Mouse (Mus musculus): Measurements from ENCODE around the gene Olfr1230. TPM values are rescaled to one million over a fixed set of nuclear protein-coding genes. Genes with fewer than 3 reads are reported as not detected.

Gene Olfr1230
- total RNA-seq (2015) (not detected in 2 replicates), total RNA-seq (2017) (not detected in 2 replicates)

DNA sequence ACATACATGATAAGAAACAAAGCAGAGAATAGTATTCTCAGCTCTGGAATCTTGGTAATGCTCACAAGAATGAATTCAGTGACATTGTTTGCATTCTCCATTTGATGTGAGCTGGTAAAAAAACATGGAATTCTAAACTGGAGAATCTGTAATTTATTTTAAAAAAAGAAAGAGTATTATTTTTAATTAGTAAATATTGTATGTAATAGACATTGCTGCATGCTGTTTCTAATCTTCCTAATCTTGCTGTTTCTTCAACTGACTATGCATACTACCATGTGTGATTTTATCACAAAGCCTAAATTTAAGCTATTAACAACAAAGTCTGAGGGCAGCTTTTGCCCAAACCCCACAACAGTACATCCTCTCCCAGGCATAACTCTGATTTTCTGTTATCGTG, at the start of gene Olfr1230:
TSS of gene Olfr1230 (minus strand) at position 101 of the 400 bp plus-strand sequence.
- no peak for ATAC-seq (replicated peaks; ENCODE audit: poor library complexity)

GRCm38 (mm10) chr2:89342298-89342697, 45.2 kb upstream of the Olfr1230 start, which contains the start of gene Olfr1233:
Gene Olfr1233, minus strand, starts transcription at chr2:89342398.
- ATAC-seq (replicated peaks; ENCODE audit: poor library complexity), result no peak

- no peak for ATAC-seq (replicated peaks; ENCODE audit: poor library complexity)
Observed at GRCm38 (mm10) chr2:89329575-89329974, 32.5 kb upstream of the Olfr1230 start, which contains the start of gene Olfr1232. Gene Olfr1232, minus strand, starts transcription at chr2:89329675.

GRCm38 (mm10) chr2:89306974-89307373, 9.9 kb upstream of the Olfr1230 start, which contains the start of gene Olfr1231:
Gene Olfr1231, minus strand, starts transcription at chr2:89307074.
- ATAC-seq (replicated peaks; ENCODE audit: poor library complexity), result no peak

GRCm38 (mm10) chr2:89287914-89288313, 9.2 kb downstream of the Olfr1230 start, which contains the start of gene Olfr1229:
Gene Olfr1229, minus strand, starts transcription at chr2:89288014.
- ATAC-seq (replicated peaks; ENCODE audit: poor library complexity), result no peak

DNA sequence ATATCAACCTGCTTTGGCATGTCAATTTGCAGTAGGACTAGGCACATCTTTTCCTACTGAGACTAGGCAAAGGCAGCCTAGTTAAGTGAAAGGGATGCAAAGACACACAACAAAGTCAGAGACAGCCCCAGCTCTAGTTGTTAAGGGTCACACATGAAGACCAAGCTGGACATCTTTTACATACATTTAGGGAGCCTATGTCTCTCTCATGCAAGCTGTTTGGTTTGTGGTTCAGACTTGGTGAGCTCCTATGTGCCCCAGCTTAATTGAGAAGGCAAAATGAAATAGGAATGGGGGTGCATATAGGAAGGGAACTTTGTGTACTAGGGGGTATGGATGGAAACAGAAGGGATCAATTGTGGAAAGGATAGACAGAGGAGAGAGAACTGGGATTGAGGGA, 43.1 kb downstream of the Olfr1230 start, which contains the start of gene Olfr1228:
TSS of gene Olfr1228 (minus strand) at position 101 of the 400 bp plus-strand sequence.
- ATAC-seq (replicated peaks; ENCODE audit: poor library complexity), result no peak

Other genes starting within 250 kb of the Olfr1230 start
- gene Olfr1218, start 236.1 kb downstream of the Olfr1230 start, total RNA-seq (2015), result not detected in 2 replicates
- gene Olfr1218, start 236.1 kb downstream of the Olfr1230 start, total RNA-seq (2017), result not detected in 2 replicates
- not detected in 2 replicates for gene Olfr1219, start 213.8 kb downstream of the Olfr1230 start, total RNA-seq (2015)
- not detected in 2 replicates for gene Olfr1219, start 213.8 kb downstream of the Olfr1230 start, total RNA-seq (2017)
- not detected in 2 replicates for gene Olfr1220, start 190.4 kb downstream of the Olfr1230 start, total RNA-seq (2015)
- not detected in 2 replicates for gene Olfr1220, start 190.4 kb downstream of the Olfr1230 start, total RNA-seq (2017)
- gene Olfr1221, start 180.0 kb downstream of the Olfr1230 start, total RNA-seq (2015), result not detected in 2 replicates
- not detected in 2 replicates for gene Olfr1221, start 180.0 kb downstream of the Olfr1230 start, total RNA-seq (2017)
- gene Olfr1222, start 164.2 kb downstream of the Olfr1230 start, total RNA-seq (2015), result not detected in 2 replicates
- gene Olfr1222, start 164.2 kb downstream of the Olfr1230 start, total RNA-seq (2017), result not detected in 2 replicates
- not detected in 2 replicates for gene Olfr1223, start 145.7 kb downstream of the Olfr1230 start, total RNA-seq (2015)
- gene Olfr1223, start 145.7 kb downstream of the Olfr1230 start, total RNA-seq (2017), result not detected in 2 replicates
- gene Olfr1224-ps1, start 133.2 kb downstream of the Olfr1230 start, total RNA-seq (2015), result not detected in 2 replicates
- gene Olfr1224-ps1, start 133.2 kb downstream of the Olfr1230 start, total RNA-seq (2017), result not detected in 2 replicates
- not detected in 2 replicates for gene Olfr1225, start 122.6 kb downstream of the Olfr1230 start, total RNA-seq (2015)
- not detected in 2 replicates for gene Olfr1225, start 122.6 kb downstream of the Olfr1230 start, total RNA-seq (2017)
- gene Olfr1226, start 97.2 kb downstream of the Olfr1230 start, total RNA-seq (2015), result not detected in 2 replicates
- gene Olfr1226, start 97.2 kb downstream of the Olfr1230 start, total RNA-seq (2017), result not detected in 2 replicates
- not detected in 2 replicates for gene Olfr1228, start 43.2 kb downstream of the Olfr1230 start, total RNA-seq (2015)
- not detected in 2 replicates for gene Olfr1228, start 43.2 kb downstream of the Olfr1230 start, total RNA-seq (2017)
- gene Olfr1229, start 9.3 kb downstream of the Olfr1230 start, total RNA-seq (2015), result not detected in 2 replicates
- not detected in 2 replicates for gene Olfr1229, start 9.3 kb downstream of the Olfr1230 start, total RNA-seq (2017)
- gene Olfr1231, start 9.8 kb upstream of the Olfr1230 start, total RNA-seq (2015), result not detected in 2 replicates
- gene Olfr1231, start 9.8 kb upstream of the Olfr1230 start, total RNA-seq (2017), result not detected in 2 replicates
- gene Olfr1232, start 32.4 kb upstream of the Olfr1230 start, total RNA-seq (2015), result not detected in 2 replicates
- not detected in 2 replicates for gene Olfr1232, start 32.4 kb upstream of the Olfr1230 start, total RNA-seq (2017)
- gene Olfr1233, start 45.1 kb upstream of the Olfr1230 start, total RNA-seq (2015), result not detected in 2 replicates
- gene Olfr1233, start 45.1 kb upstream of the Olfr1230 start, total RNA-seq (2017), result not detected in 2 replicates
- gene Olfr1234, start 67.6 kb upstream of the Olfr1230 start, total RNA-seq (2015), result not detected in 2 replicates
- not detected in 2 replicates for gene Olfr1234, start 67.6 kb upstream of the Olfr1230 start, total RNA-seq (2017)
- not detected in 2 replicates for gene Olfr1238, start 112.4 kb upstream of the Olfr1230 start, total RNA-seq (2015)
- not detected in 2 replicates for gene Olfr1238, start 112.4 kb upstream of the Olfr1230 start, total RNA-seq (2017)
- gene Olfr1239, start 123.1 kb upstream of the Olfr1230 start, total RNA-seq (2015), result not detected in 2 replicates
- gene Olfr1239, start 123.1 kb upstream of the Olfr1230 start, total RNA-seq (2017), result not detected in 2 replicates
- gene Olfr1240, start 145.7 kb upstream of the Olfr1230 start, total RNA-seq (2015), result not detected in 2 replicates
- not detected in 2 replicates for gene Olfr1240, start 145.7 kb upstream of the Olfr1230 start, total RNA-seq (2017)
- not detected in 2 replicates for gene Olfr1241, start 189.9 kb upstream of the Olfr1230 start, total RNA-seq (2015)
- not detected in 2 replicates for gene Olfr1241, start 189.9 kb upstream of the Olfr1230 start, total RNA-seq (2017)
- not detected in 2 replicates for gene Olfr1242, start 201.1 kb upstream of the Olfr1230 start, total RNA-seq (2015)
- not detected in 2 replicates for gene Olfr1242, start 201.1 kb upstream of the Olfr1230 start, total RNA-seq (2017)
- not detected in 2 replicates for gene Olfr1243, start 234.2 kb upstream of the Olfr1230 start, total RNA-seq (2015)
- not detected in 2 replicates for gene Olfr1243, start 234.2 kb upstream of the Olfr1230 start, total RNA-seq (2017)